Mouse (Mus musculus) layer of hippocampus, adult 8-10 months (tissue): ENCODE measurements at regions not wholly inside any gene's neighbourhood (a gene's known extent, or its start where the extent isn't known, plus 50 kb on each side); places are given as distances from the start of the nearest gene placed in this dataset.

Source experiments
- DNase-seq, 2 experiments: peaks; one replicate each; pipeline ENCODE4 v3.0.0; 2022; ENCODE audit warnings: low spot score in 2 of 2

- DNase-seq, result no peak
Measured at GRCm38 (mm10) chr10:106113083-106113482, 271.9 kb upstream of the Mettl25 start.

GRCm38 (mm10) chr10:106114743-106115486 lies 273.7 kb upstream of the Mettl25 start:
- no peak for DNase-seq

GRCm38 (mm10) chr10:106121826-106122225 lies 280.6 kb upstream of the Mettl25 start:
- no peak for DNase-seq

- peak; percentile 28 to 44 for DNase-seq
Measured at GRCm38 (mm10) chr10:106122952-106123351, 281.8 kb upstream of the Mettl25 start.

GRCm38 (mm10) chr10:106172131-106172530 lies 298.0 kb upstream of the Ppfia2 start:
- no peak for DNase-seq

- no peak for DNase-seq
Measured at GRCm38 (mm10) chr10:106174433-106174832, 295.7 kb upstream of the Ppfia2 start.

- DNase-seq, result no peak
Measured at GRCm38 (mm10) chr10:106179651-106180050, 290.5 kb upstream of the Ppfia2 start.

GRCm38 (mm10) chr10:106202566-106202965 lies 267.6 kb upstream of the Ppfia2 start:
- DNase-seq, result no peak

GRCm38 (mm10) chr10:106224251-106224650 lies 245.9 kb upstream of the Ppfia2 start:
- DNase-seq, result no peak

GRCm38 (mm10) chr10:106242180-106242579 lies 228.0 kb upstream of the Ppfia2 start:
- DNase-seq, result no peak

- DNase-seq, result no peak
Measured at GRCm38 (mm10) chr10:106254106-106254505, 216.0 kb upstream of the Ppfia2 start.

- DNase-seq, result no peak
Measured at GRCm38 (mm10) chr10:106259811-106260210, 210.3 kb upstream of the Ppfia2 start.

- DNase-seq, result no peak
Measured at GRCm38 (mm10) chr10:106273335-106273734, 196.8 kb upstream of the Ppfia2 start.

- DNase-seq, result no peak
Measured at GRCm38 (mm10) chr10:106289951-106290350, 180.2 kb upstream of the Ppfia2 start.

GRCm38 (mm10) chr10:106290736-106291135 lies 179.4 kb upstream of the Ppfia2 start:
- DNase-seq, result no peak

- DNase-seq, result no peak
Measured at GRCm38 (mm10) chr10:106295501-106295900, 174.6 kb upstream of the Ppfia2 start.

- no peak for DNase-seq
Measured at GRCm38 (mm10) chr10:106335166-106335565, 135.0 kb upstream of the Ppfia2 start.

- DNase-seq, result no peak
Measured at GRCm38 (mm10) chr10:106351663-106352062, 118.5 kb upstream of the Ppfia2 start.

GRCm38 (mm10) chr10:106375653-106376052 lies 94.5 kb upstream of the Ppfia2 start:
- DNase-seq, result no peak

- DNase-seq, result no peak
Measured at GRCm38 (mm10) chr10:106376161-106376560, 94.0 kb upstream of the Ppfia2 start.

- DNase-seq, result peak in 1 of 2 experiments; percentile 23
Measured at GRCm38 (mm10) chr10:106380628-106381027, 89.5 kb upstream of the Ppfia2 start.

- no peak for DNase-seq
Measured at GRCm38 (mm10) chr10:106408705-106409104, 61.4 kb upstream of the Ppfia2 start.

- DNase-seq, result no peak
Measured at GRCm38 (mm10) chr10:106413181-106413580, 57.0 kb upstream of the Ppfia2 start.
